Mouse (Mus musculus): Measurements from ENCODE around the gene Nisch.

DNA sequence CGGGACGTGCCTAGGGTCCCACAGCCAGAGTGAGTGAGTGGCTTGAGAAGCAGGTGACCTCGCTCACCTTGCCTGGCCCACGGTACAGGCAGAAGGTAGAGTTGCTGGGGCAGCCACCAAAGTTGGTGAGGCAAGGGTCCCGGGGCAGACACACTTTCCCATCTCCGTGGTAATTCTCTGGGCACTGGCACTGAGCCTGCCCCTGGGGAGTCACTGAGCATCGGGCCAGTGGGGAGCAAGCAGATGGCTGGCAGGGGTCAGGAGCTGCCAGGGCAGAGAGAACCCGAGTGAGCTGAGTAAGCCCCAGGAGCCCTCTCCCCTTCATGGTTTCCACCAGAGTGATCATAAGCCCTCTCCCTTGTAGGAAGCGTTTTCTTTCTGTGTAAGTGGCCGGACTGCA lies 55.1 kb downstream of the Nisch start:
- no peak for TF ChIP-seq ZNF384 (IDR thresholded peaks at IDR 0.05; ENCODE audit: low read depth, low read length)
- no peak for TF ChIP-seq ZC3H11A (IDR thresholded peaks at IDR 0.05; ENCODE audit: borderline replicate concordance, low read depth, low read length)
- TF ChIP-seq MAFK (IDR thresholded peaks at IDR 0.05; ENCODE audit: insufficient read depth, low read depth, low read length): no peak
- TF ChIP-seq HCFC1 (IDR thresholded peaks at IDR 0.05; ENCODE audit: borderline replicate concordance, insufficient read depth, low read length): no peak
- TF ChIP-seq CHD2 (IDR thresholded peaks at IDR 0.05; ENCODE audit: low read depth, low read length): no peak

Data from ES-E14 (cell line).